Mouse (Mus musculus) liver, postnatal 0 days (tissue): ENCODE data around the gene Asprv1. TPM values are rescaled to one million over a fixed set of nuclear protein-coding genes. Genes with fewer than 3 reads are reported as not detected.
A peak's percentile ranks its signal among the peaks of the same experiment; 100 is the strongest.

Source experiments
- ATAC-seq: fragments of 200-750 bp; cut with Nextera tagmentation; 2 replicates; pipeline ENCODE4 v1.8.0; 2017; ENCODE audit warnings: mild to moderate bottlenecking, moderate library complexity
- DNase-seq: peaks from one replicate; pipeline ENCODE4 v3.0.0-alpha.2; 2016
- H3K27ac ChIP-seq: fragments of 300-500 bp; sonication (generic); 2 replicates; pipeline ENCODE4 v1.5.1; 2014; ENCODE audit warnings: antibody characterized with exemption, moderate library complexity, mild to moderate bottlenecking, low read depth
- H3K27me3 ChIP-seq: fragments of 300-500 bp; sonication (generic); 2 replicates; pipeline ENCODE4 v1.6.1; 2014; ENCODE audit warnings: low read length, control low read depth, mixed read lengths; ENCODE audit not compliant: insufficient read depth
- H3K36me3 ChIP-seq: fragments of 300-500 bp; sonication (generic); replicated peaks from 2 replicates; pipeline ENCODE4 v1.6.1; 2014; ENCODE audit warnings: mild to moderate bottlenecking, control low read depth, low read length, moderate library complexity, mixed read lengths; ENCODE audit not compliant: insufficient read depth
- H3K4me1 ChIP-seq: fragments of 300-500 bp; sonication (generic); 2 replicates; pipeline ENCODE4 v1.6.1; 2014; ENCODE audit warnings: antibody characterized with exemption, mild to moderate bottlenecking, control low read depth; ENCODE audit not compliant: insufficient read depth
- H3K4me2 ChIP-seq: fragments of 300-500 bp; sonication (generic); 2 replicates; pipeline ENCODE4 v1.6.1; 2014; ENCODE audit warnings: low read depth, mild to moderate bottlenecking, low read length, moderate library complexity, mixed read lengths
- H3K4me3 ChIP-seq: fragments of 300-500 bp; sonication (generic); 2 replicates; pipeline ENCODE4 v1.5.1; 2014; ENCODE audit warnings: low read depth, low read length
- H3K9ac ChIP-seq: fragments of 300-500 bp; sonication (generic); replicated peaks from 2 replicates; pipeline ENCODE4 v1.6.1; 2014; ENCODE audit warnings: mild to moderate bottlenecking, moderate library complexity
- H3K9me3 ChIP-seq: fragments of 300-500 bp; sonication (generic); 2 replicates; pipeline ENCODE4 v1.6.1; 2016; ENCODE audit warnings: mild to moderate bottlenecking, control low read depth, low read length, mixed read lengths
- CTCF ChIP-seq: sonication (generic); IDR thresholded peaks from 2 replicates; pipeline ENCODE4 v1.5.1; 2016; ENCODE audit warnings: antibody characterized with exemption, low read depth
- EP300 ChIP-seq: IDR thresholded peaks from 2 replicates; pipeline ENCODE4 v1.6.1; 2016; ENCODE audit warnings: antibody characterized with exemption, low read depth, mild to moderate bottlenecking
- WGBS: fragments of 180-500 bp; shearing (Covaris S2); extraction: QIAGEN DNeasy Blood & Tissue Kit; methylation state at CpG from one replicate; pipeline ENCODE4 v1.1.7; 2014; ENCODE audit not compliant: insufficient replicate concordance; 5-methylcytosine and 5-hydroxymethylcytosine counted together
- polyA plus RNA-seq: library from polyadenylated mRNA; unstranded; fragments of >200 nt; fragmentation: Nextera tagmentation; extraction: Ambion mirVana; gene quantifications from 2 replicates; pipeline ENCODE4 v1.2.1, GENCODE M21; 2015

Gene Asprv1
- polyA plus RNA-seq, 1 experiment from 2014 or later, result 8.6 TPM

- Histone ChIP-seq H3K27ac (no peak overlapping the region), H3K9me3 (no peaks in the 10 kb centered on the region), H3K27me3 (no peaks in the 10 kb centered on the region), H3K9ac (no peak overlapping the region), H3K36me3 (no peaks in the 10 kb centered on the region), H3K4me1 (peaks cover 33% of the 10 kb centered on the region), H3K4me3 (no peak overlapping the region), H3K4me2 (no peak overlapping the region)
- 68% methylated on average over 17 of the region's 17 CpGs for WGBS
- TF ChIP-seq CTCF (no peak), EP300 (no peak)
- DNase-seq (no peak), ATAC-seq (no peak)
These were observed 32.0 kb upstream of the Asprv1 start for GRCm38 (mm10) chr6:86595865-86596440.

- Histone ChIP-seq H3K4me1 (peaks cover 37% of the 10 kb centered on the region), H3K4me2 (no peak overlapping the region), H3K9ac (0 out of 2 replicates have a peak overlapping the region, but pooled peaks have one; percentile 17), H3K27me3 (no peaks in the 10 kb centered on the region), H3K27ac (peak overlapping the region; percentile 77), H3K9me3 (no peaks in the 10 kb centered on the region), H3K4me3 (no peak overlapping the region), H3K36me3 (no peaks in the 10 kb centered on the region)
- no peak for DNase-seq
- peak; percentile 14 for ATAC-seq
- WGBS, result 72% methylated on average over 5 of the region's 5 CpGs
- TF ChIP-seq CTCF (no peak), EP300 (peak; percentile 72)
These were observed 29.2 kb upstream of the Asprv1 start for GRCm38 (mm10) chr6:86598742-86599193.

GRCm38 (mm10) chr6:86599197-86599596 is 28.8 kb upstream of the Asprv1 start:
- ATAC-seq, result peak; percentile 54
- Histone ChIP-seq H3K36me3 (no peaks in the 10 kb centered on the region), H3K27ac (peak overlapping the region; percentile 96), H3K27me3 (no peaks in the 10 kb centered on the region), H3K4me2 (peak overlapping the region; percentile 63; the same call in 1 of the 2 replicates), H3K9me3 (no peaks in the 10 kb centered on the region), H3K4me3 (no peak overlapping the region), H3K9ac (0 out of 2 replicates have a peak overlapping the region, but pooled peaks have one; percentile 17), H3K4me1 (peaks cover 37% of the 10 kb centered on the region)
- WGBS, result 15% methylated on average over 4 of the region's 4 CpGs
- TF ChIP-seq EP300 (no peak), CTCF (peak; percentile 99)
- DNase-seq, result peak; percentile 89

GRCm38 (mm10) chr6:86599951-86600414 is 28.0 kb upstream of the Asprv1 start:
- Histone ChIP-seq H3K4me3 (no peak overlapping the region), H3K27me3 (no peaks in the 10 kb centered on the region), H3K9me3 (no peaks in the 10 kb centered on the region), H3K4me2 (peak overlapping the region; percentile 63), H3K9ac (peak overlapping the region; percentile 59), H3K36me3 (no peaks in the 10 kb centered on the region), H3K4me1 (peaks cover 33% of the 10 kb centered on the region), H3K27ac (peak overlapping the region; percentile 96)
- TF ChIP-seq CTCF (no peak), EP300 (no peak)
- DNase-seq (peak; percentile 89), ATAC-seq (peak; percentile 86)
- 14% methylated on average over 6 of the region's 6 CpGs for WGBS

- H3K36me3 ChIP-seq, result no peaks in the 10 kb centered on the region
- H3K4me1 ChIP-seq, result peaks cover 24% of the 10 kb centered on the region
- ATAC-seq, result no peak
- no peak overlapping the region for H3K27ac ChIP-seq
- no peaks in the 10 kb centered on the region for H3K27me3 ChIP-seq
- 58% methylated on average over 7 of the region's 7 CpGs for WGBS
- no peak overlapping the region for H3K4me2 ChIP-seq
- no peak overlapping the region for H3K4me3 ChIP-seq
- no peak overlapping the region for H3K9ac ChIP-seq
- no peak for DNase-seq
- TF ChIP-seq EP300, result no peak
- no peak for TF ChIP-seq CTCF
- H3K9me3 ChIP-seq, result no peaks in the 10 kb centered on the region
These were observed 22.7 kb upstream of the Asprv1 start for GRCm38 (mm10) chr6:86605260-86605659.

GRCm38 (mm10) chr6:86606289-86606688 is 21.7 kb upstream of the Asprv1 start:
- DNase-seq, result no peak
- peak; percentile 57 for ATAC-seq
- Histone ChIP-seq H3K9ac (no peak overlapping the region), H3K4me3 (no peak overlapping the region), H3K4me1 (peaks cover 21% of the 10 kb centered on the region), H3K27me3 (no peaks in the 10 kb centered on the region), H3K9me3 (no peaks in the 10 kb centered on the region), H3K27ac (0 out of 2 replicates have a peak overlapping the region, but pooled peaks have one; percentile 18), H3K4me2 (no peak overlapping the region), H3K36me3 (no peaks in the 10 kb centered on the region)
- TF ChIP-seq EP300 (0 out of 2 replicates have a peak, but pooled peaks have one; percentile 21), CTCF (no peak)
- WGBS, result 72% methylated on average over 4 of the region's 4 CpGs
